Mouse (Mus musculus) spleen, adult 2 months (tissue): ENCODE measurements at regions not wholly inside any gene's neighbourhood (a gene's known extent, or its start where the extent isn't known, plus 50 kb on each side); places are given as distances from the start of the nearest gene placed in this dataset.
"Not testable (repeated sequence)": the region's sequence is repeated elsewhere in the genome, so short reads cannot be mapped to it uniquely, and the experiment has no call there.

Experiments
- CTCF ChIP-seq: fragments of 200-500 bp; IDR thresholded peaks from 2 replicates; pipeline ENCODE4 v1.5.1; 2011; ENCODE audit warnings: mild to moderate bottlenecking, inconsistent platforms; ENCODE audit not compliant: insufficient read depth, insufficient read length, insufficient replicate concordance; ENCODE audit errors: extremely low read depth
- POLR2A ChIP-seq: fragments of 200-500 bp; IDR thresholded peaks from 2 replicates; pipeline ENCODE4 v1.6.1; 2011; ENCODE audit warnings: low read depth, low read length, inconsistent platforms

DNA sequence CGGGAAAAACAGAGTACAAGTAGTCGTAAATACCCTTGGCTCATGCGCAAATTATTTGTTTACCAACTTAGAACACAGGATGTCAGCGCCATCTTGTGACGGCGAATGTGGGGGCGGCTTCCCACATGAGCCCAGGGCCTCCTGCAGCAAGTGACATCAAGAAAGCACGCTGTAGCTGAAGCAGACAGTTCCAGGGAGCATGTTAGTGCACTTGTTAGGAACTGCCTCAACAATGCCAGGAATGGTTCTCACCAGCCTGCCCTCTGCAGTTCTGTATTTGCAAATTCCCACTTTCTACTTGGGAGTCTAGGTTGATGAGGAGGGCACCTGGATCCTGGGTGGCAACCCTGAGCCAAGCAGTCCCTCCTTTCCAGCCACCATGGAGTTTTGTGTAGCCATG, 157.2 kb upstream of the Frmd6 start:
- not testable (repeated sequence) for TF ChIP-seq CTCF, POLR2A
